Mouse (Mus musculus) urinary bladder, postnatal 36 days (tissue): ENCODE results near the gene Bex6.

Source experiments
- DNase-seq, 2 experiments: peaks; one replicate each; pipeline ENCODE4 v3.0.0; 2022; ENCODE audit warnings: low spot score in 2 of 2, mixed read lengths in 1 of 2

Bex6 gene

DNA sequence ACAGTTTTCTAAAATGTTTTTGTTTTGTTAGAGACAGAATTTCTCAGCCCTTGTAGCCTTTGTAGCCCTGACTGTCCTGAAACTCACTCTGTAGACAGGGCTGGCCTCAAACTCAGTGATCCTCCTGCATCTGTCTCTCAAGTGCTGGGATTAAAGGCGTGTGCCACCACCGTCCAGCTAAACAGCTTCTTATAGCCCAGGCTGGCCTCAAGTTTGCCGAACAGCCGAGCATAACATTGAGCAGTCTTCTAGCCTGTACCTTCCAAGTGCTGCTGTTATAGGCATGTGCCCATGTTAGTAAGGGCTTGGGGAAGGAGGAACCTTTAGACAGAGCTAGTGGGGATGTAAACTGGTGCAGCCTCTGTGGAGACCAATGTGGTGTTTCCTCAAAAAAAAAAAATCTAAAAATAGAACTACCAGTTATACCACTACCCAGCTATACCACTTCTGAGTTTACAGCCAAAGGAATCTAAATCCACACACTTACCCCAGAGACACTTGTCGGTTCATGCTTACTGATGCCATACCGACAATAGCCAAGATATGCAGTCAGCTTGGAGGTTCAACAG, at the start of gene Bex6:
Gene Bex6 (plus strand): TSS at position 491 of the 569 bp plus-strand sequence.
- DNase-seq: no peak

DNA sequence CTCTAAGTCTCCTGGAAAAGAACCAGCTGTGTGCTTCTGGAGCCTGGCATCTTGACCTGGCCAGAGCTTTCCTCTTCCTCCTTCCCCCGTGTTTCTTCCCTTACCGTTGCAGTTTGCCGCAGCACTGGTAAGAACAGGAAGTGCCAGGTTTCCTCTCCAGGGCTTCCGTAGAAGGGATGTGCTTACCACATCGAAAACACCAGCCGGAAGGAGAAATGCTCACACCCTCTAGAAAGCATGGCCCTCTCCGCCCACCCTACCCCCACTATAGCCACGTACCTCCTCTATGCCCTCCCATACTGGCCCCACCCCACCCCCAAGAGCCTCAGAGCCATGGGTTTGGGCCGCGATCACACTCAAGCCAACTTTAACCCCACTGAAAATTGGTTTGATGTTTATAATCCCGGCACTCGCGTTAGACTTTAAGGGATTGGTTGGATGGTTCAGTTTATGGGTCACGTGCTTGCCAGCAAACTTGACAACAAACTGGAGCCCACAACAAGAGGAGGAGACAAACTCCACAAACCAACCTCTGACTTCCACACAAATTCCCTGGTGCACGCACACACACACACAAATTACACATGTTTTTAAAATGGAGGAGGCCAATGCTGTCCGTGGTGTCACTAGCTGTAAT, 49.3 kb upstream of the Bex6 start:
- peak in 1 of 2 experiments; percentile 13 for DNase-seq

GRCm38 (mm10) chr16:32133148-32133547, 46.5 kb upstream of the Bex6 start:
- no peak for DNase-seq

GRCm38 (mm10) chr16:32135842-32136357, 43.7 kb upstream of the Bex6 start:
- no peak for DNase-seq

GRCm38 (mm10) chr16:32138954-32139353, 40.7 kb upstream of the Bex6 start:
- DNase-seq: no peak

GRCm38 (mm10) chr16:32143766-32144165, 35.9 kb upstream of the Bex6 start:
- no peak for DNase-seq

DNA sequence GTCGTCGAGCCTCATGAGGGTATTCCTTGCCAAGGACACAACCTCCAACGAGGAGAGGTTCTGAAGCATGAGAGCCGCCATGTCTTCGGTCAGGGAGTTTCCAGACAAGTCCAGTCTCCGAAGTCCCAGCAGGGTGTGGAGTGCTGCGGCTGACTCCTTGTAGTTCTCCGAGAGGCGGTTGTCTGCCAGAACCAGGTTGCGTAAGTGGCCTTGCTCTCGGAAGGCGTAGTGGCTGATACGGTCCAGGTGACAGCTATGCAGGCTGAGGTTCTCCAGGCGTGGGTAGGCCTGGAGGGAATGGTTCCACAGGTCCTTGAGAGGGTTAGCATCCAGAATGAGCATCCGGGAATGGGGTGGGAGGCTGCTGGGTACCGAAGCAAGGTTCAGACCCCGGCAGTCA, 35.0 kb upstream of the Bex6 start:
- no peak for DNase-seq

DNA sequence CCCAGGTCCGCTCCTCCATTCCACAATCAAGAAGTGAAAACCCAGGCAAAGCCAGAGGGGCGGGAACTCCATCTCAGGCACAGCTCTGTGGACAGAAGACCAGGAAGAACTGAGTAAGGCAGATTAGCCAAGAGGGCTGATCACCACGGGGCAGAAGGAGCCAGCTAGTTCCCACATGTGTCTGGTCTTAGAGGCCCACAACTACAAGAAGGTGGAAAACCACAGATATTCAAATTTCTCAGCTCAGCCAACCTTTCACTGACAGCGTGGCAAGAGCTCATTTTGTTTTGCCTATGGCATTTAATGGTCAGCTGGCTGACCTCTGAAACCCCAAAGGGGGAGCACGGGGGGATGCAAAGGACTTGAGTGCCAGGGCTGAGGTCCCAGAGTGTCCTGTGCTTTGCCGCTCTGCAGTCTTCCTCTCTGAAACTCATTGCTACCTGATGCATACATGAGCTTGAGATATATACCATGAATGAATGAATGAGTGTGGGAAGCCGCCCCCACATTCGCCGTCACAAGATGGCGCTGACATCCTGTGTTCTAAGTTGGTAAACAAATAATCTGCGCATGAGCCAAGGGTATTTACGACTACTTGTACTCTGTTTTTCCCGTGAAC, 31.9 kb upstream of the Bex6 start:
- no peak for DNase-seq

DNA sequence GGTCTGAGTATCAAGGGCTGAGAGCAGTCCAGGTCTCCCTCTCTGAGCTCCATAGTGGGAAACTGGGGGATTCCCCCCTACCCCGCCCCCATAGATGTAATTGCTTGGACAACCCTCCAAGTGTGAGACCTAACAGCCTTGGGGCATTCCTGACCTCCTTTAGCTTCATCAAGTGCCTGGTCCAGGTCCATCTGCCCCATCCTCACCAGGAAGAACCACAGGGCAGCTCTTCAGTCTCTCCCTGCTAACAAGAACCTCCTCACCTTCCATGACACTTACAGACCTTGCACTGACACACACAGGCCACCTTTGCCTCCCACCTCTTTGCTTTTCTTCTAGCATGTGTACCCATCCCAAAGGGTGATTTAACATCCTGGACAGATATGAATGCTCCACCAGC, 25.6 kb upstream of the Bex6 start:
- no peak for DNase-seq

DNA sequence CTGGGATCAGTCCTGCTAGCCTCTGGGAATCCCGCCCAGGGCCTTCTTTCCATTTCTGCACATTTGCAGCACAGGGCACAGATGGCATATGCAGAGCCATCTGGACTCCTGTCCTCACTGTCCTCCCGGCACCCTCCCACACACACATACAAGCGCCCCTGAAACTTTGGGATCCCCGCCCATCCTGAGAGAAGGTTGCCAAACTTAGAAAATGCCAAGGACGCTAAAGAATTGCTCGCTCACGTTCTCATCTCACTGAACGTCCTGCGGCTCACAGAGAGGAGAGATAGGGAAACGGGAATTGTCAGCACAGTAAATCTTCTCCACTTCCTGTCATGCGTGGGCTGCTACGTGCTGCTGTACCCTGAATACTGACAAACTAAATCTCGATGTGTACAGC, 25.2 kb upstream of the Bex6 start:
- no peak for DNase-seq

DNA sequence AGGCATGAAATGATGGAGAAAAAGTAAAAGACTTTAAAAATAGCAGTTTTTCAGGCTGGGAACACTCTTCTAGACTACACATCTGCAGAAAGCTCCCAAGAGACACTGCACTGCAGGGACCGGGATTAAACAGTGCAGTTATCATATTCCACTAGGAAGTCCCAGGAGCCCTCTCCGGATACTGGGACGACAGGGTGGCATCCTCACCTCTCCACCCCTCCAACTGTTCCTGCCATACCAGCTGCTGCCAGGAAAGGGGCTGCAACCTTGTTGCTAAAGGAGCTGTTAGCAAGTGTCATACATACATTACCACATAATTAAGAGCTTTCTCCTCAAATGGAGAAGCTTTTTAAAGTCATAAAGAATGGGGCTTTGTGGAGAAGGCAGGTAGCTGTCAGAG, 22.9 kb upstream of the Bex6 start:
- no peak for DNase-seq

DNA sequence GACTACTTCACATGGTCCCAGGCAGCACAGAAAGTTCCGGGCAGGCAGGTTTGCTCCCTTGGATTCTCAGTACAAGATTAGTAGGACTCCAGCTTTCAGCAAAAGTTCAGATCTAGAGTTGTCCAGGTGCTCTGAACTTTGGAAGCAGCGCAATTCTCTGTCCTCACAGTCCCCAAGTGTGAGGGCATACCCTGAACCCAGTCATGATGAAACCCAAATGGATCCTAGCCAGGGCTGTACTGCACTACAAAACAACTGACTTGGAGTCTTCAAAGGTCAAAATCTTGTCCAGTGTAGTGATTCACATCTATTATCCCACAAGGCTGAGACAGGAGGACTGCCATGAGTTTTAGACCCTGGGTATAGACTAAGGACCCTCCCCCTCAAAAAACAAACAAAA, 22.3 kb upstream of the Bex6 start:
- DNase-seq: no peak

- no peak for DNase-seq
Observed at GRCm38 (mm10) chr16:32158966-32159365, 20.7 kb upstream of the Bex6 start.

- DNase-seq: no peak
Observed at GRCm38 (mm10) chr16:32160742-32161323, 18.8 kb upstream of the Bex6 start.

GRCm38 (mm10) chr16:32163392-32163791, 16.2 kb upstream of the Bex6 start:
- DNase-seq: no peak

GRCm38 (mm10) chr16:32163891-32164290, 15.7 kb upstream of the Bex6 start:
- no peak for DNase-seq

- DNase-seq: no peak
Observed at GRCm38 (mm10) chr16:32164396-32165027, 15.1 kb upstream of the Bex6 start.

GRCm38 (mm10) chr16:32165281-32165821, 14.3 kb upstream of the Bex6 start, which contains the start of gene Nrros:
Gene Nrros (minus strand): TSS chr16:32165594.
- DNase-seq: no peak

DNA sequence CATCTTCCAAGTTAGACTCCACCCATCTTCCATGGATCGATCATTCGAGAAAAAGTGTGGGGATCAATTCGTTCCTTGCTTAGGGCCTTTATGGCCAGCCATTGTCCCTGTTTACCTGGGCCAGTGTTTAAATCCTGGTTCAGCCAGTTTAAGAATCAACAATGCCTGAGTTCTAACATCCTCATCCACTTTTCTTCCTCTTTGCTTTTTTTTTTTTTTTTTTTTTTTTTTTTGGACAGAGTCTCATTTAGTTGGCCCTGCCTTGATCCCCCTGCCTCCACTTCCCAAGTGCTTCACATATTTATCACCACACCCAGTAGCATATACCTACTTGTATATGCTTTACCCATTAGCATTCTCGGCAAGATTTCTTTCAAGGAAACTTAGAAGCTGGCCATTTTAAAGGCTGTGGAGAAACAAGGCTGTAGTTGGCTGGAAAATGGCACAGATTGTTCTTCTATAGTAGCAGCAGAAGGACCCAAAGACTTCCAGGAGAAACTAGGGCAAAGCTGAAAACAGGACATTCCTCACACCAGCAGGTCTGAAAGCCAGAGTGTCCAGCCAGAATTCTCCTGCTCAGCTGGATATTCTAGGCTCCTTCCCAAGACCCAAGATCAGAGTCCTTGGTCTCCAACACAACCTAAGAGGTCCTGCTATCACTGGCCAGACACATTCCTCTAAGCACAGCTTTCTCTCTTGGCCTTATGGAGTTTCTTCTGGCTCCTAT, 11.6 kb upstream of the Bex6 start:
- DNase-seq: no peak

DNA sequence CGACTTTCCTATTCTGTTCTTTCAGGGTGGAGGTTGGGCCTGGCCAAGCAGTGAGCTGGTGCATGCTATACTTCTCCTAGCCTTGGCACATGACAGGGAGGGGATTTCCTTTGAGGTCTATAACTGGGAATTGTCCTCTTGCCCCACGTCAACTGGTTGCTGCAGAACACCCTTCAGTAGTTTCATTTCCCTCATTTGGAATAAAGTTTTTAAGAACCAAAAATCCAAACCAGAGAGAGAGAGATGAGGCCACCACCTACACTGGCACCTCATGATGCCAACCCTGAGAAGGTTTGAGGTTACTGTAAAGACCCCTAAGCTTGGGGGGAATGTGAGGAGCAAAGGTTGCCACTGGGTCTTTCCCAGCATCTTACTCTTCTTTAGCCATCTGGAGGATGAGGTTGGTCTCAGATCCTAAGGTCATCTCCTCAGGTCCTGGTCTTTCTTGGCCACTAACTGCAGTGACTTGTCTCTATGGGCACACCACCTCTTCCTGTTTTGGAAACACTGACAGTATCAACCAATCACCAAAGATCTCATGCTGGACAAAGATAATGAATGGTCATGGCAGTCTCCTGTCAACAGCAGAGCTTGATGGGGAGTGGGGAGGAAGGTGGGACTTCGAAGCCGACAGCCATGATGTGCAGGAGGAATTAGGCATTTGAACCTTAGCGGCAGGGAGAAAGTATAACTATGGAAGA, 8.4 kb upstream of the Bex6 start:
- DNase-seq: no peak

- DNase-seq: no peak
Observed at GRCm38 (mm10) chr16:32173401-32173800, 6.2 kb upstream of the Bex6 start.
